Mouse (Mus musculus) megakaryocyte progenitor cell, adult 5-6 weeks (primary cell): ENCODE results near the gene Pnkd. TPM values are rescaled to one million over a fixed set of nuclear protein-coding genes. Genes with fewer than 3 reads are reported as not detected.
"Not testable (repeated sequence)": the region's sequence is repeated elsewhere in the genome, so short reads cannot be mapped to it uniquely, and the experiment has no call there.

Source experiments
- ATAC-seq: replicated peaks from 2 replicates; pipeline ENCODE4 v1.8.0; 2016; ENCODE audit warnings: mild to moderate bottlenecking, moderate TSS enrichment, inconsistent platforms; ENCODE audit not compliant: poor library complexity
- total RNA-seq, 2 experiments: library from RNA; stranded (forward) in 1 of 2; stranded (reverse) in 1 of 2; fragments of 157-497, 149-512 nt in 1 of 2; fragments of 200-1000 nt in 1 of 2; gene quantifications; 2 replicates each; pipeline versions ENCODE4 v1.2.3 to v1.2.4; 2015 to 2017

The Pnkd gene
- total RNA-seq, 2 experiments from 2014 or later: 21.6 to 32.4 TPM

- no peak for ATAC-seq
These were observed 31.5 kb downstream of the Pnkd start for GRCm38 (mm10) chr1:74316114-74316827.

GRCm38 (mm10) chr1:74318711-74319110 lies 34.0 kb downstream of the Pnkd start:
- no peak for ATAC-seq

GRCm38 (mm10) chr1:74321396-74321795 lies 36.7 kb downstream of the Pnkd start:
- ATAC-seq: no peak

- ATAC-seq: not testable (repeated sequence)
These were observed 42.2 kb downstream of the Pnkd start for GRCm38 (mm10) chr1:74326916-74327315.

- ATAC-seq: no peak
These were observed 45.2 kb downstream of the Pnkd start for GRCm38 (mm10) chr1:74329899-74330431.

- ATAC-seq: peak; percentile 12
These were observed 46.4 kb downstream of the Pnkd start for GRCm38 (mm10) chr1:74331046-74331681.

- ATAC-seq: peak; percentile 87
These were observed 47.6 kb downstream of the Pnkd start for GRCm38 (mm10) chr1:74332241-74332763.

GRCm38 (mm10) chr1:74332930-74333329 lies 48.2 kb downstream of the Pnkd start:
- no peak for ATAC-seq

- no peak for ATAC-seq
These were observed 49.9 kb downstream of the Pnkd start for GRCm38 (mm10) chr1:74334607-74335006.

GRCm38 (mm10) chr1:74335033-74335432 lies 50.3 kb downstream of the Pnkd start:
- no peak for ATAC-seq

- no peak for ATAC-seq
These were observed 50.9 kb downstream of the Pnkd start for GRCm38 (mm10) chr1:74335436-74336170.

GRCm38 (mm10) chr1:74337241-74337771 lies 52.6 kb downstream of the Pnkd start:
- ATAC-seq: no peak

- ATAC-seq: no peak
These were observed 53.3 kb downstream of the Pnkd start for GRCm38 (mm10) chr1:74338013-74338412.

GRCm38 (mm10) chr1:74338626-74339025 lies 53.9 kb downstream of the Pnkd start:
- no peak for ATAC-seq

- ATAC-seq: no peak
These were observed 55.2 kb downstream of the Pnkd start for GRCm38 (mm10) chr1:74339917-74340316.

GRCm38 (mm10) chr1:74340361-74340764 lies 55.6 kb downstream of the Pnkd start:
- ATAC-seq: no peak

- not testable (repeated sequence) for ATAC-seq
These were observed 56.3 kb downstream of the Pnkd start for GRCm38 (mm10) chr1:74340992-74341391.

GRCm38 (mm10) chr1:74341898-74342297 lies 57.2 kb downstream of the Pnkd start:
- no peak for ATAC-seq

GRCm38 (mm10) chr1:74342308-74342707 lies 57.6 kb downstream of the Pnkd start:
- no peak for ATAC-seq

GRCm38 (mm10) chr1:74343161-74343560 lies 58.4 kb downstream of the Pnkd start:
- no peak for ATAC-seq
